Mouse (Mus musculus) forebrain, embryonic 16.5 days (tissue): ENCODE measurements at regions not wholly inside any gene's neighbourhood (a gene's known extent, or its start where the extent isn't known, plus 50 kb on each side); places are given as distances from the start of the nearest gene placed in this dataset.
A peak's percentile ranks its signal among the peaks of the same experiment; 100 is the strongest.

Source experiments
- ATAC-seq: fragments of 200-750 bp; cut with Nextera tagmentation; 2 replicates; pipeline ENCODE4 v1.8.0; 2017; ENCODE audit warnings: mild to moderate bottlenecking, moderate library complexity
- H3K27ac ChIP-seq: fragments of 300-500 bp; sonication (generic); 2 replicates; pipeline ENCODE4 v1.5.1; 2014; ENCODE audit warnings: low read length, control low read depth
- H3K27me3 ChIP-seq: fragments of 300-500 bp; sonication (generic); replicated peaks from 2 replicates; pipeline ENCODE4 v1.6.1; 2014; ENCODE audit warnings: low read length; ENCODE audit not compliant: control insufficient read depth, insufficient read depth
- H3K36me3 ChIP-seq: fragments of 300-500 bp; sonication (generic); 2 replicates; pipeline ENCODE4 v1.6.1; 2014; ENCODE audit not compliant: control insufficient read depth, insufficient read depth
- H3K4me1 ChIP-seq: fragments of 300-500 bp; sonication (generic); replicated peaks from 2 replicates; pipeline ENCODE4 v1.6.1; 2014; ENCODE audit warnings: low read length; ENCODE audit not compliant: control insufficient read depth, insufficient read depth
- H3K4me2 ChIP-seq: fragments of 300-500 bp; sonication (generic); 2 replicates; pipeline ENCODE4 v1.6.1; 2014; ENCODE audit warnings: mild to moderate bottlenecking, low read length, control low read depth
- H3K4me3 ChIP-seq: fragments of 300-500 bp; sonication (generic); replicated peaks from 2 replicates; pipeline ENCODE4 v1.5.1; 2014; ENCODE audit warnings: mild to moderate bottlenecking, low read length, control low read depth
- H3K9ac ChIP-seq: fragments of 300-500 bp; sonication (generic); replicated peaks from 2 replicates; pipeline ENCODE4 v1.6.1; 2014; ENCODE audit warnings: low read depth, low read length, control low read depth
- H3K9me3 ChIP-seq: fragments of 300-500 bp; sonication (generic); 2 replicates; pipeline ENCODE4 v1.6.1; 2016; ENCODE audit warnings: low read length; ENCODE audit not compliant: control insufficient read depth
- WGBS: fragments of 180-500 bp; shearing (Covaris S2); extraction: QIAGEN DNeasy Blood & Tissue Kit; methylation state at CpG from one replicate; pipeline ENCODE4 v1.1.7; 2014; 5-methylcytosine and 5-hydroxymethylcytosine counted together

- H3K4me3 ChIP-seq, result no peak overlapping the region
- H3K27ac ChIP-seq, result no peak overlapping the region
- WGBS, result 68% methylated on average over 7 of the region's 7 CpGs
- H3K9me3 ChIP-seq, result no peaks in the 10 kb centered on the region
- no peaks in the 10 kb centered on the region for H3K36me3 ChIP-seq
- H3K4me1 ChIP-seq, result peaks cover 11% of the 10 kb centered on the region; the same call in 1 of the 2 replicates
- no peak overlapping the region for H3K9ac ChIP-seq
- H3K27me3 ChIP-seq, result no peaks in the 10 kb centered on the region
- H3K4me2 ChIP-seq, result no peak overlapping the region
- ATAC-seq, result no peak
These were observed 54.8 kb downstream of the Gm19935 start for GRCm38 (mm10) chr8:90762390-90762789.

GRCm38 (mm10) chr8:90761947-90762346 lies 55.2 kb downstream of the Gm19935 start:
- ATAC-seq, result peak; percentile 33; the same call in 1 of the 2 replicates
- H3K9me3 ChIP-seq, result no peaks in the 10 kb centered on the region
- WGBS, result 24% methylated on average over 5 of the region's 5 CpGs
- H3K4me1 ChIP-seq, result peaks cover 11% of the 10 kb centered on the region; the same call in 1 of the 2 replicates
- no peak overlapping the region for H3K4me3 ChIP-seq
- no peak overlapping the region for H3K9ac ChIP-seq
- H3K4me2 ChIP-seq, result no peak overlapping the region
- no peaks in the 10 kb centered on the region for H3K36me3 ChIP-seq
- H3K27ac ChIP-seq, result no peak overlapping the region
- no peaks in the 10 kb centered on the region for H3K27me3 ChIP-seq

GRCm38 (mm10) chr8:90761446-90761845 lies 55.7 kb downstream of the Gm19935 start:
- H3K9ac ChIP-seq, result no peak overlapping the region
- peak; percentile 75 for ATAC-seq

GRCm38 (mm10) chr8:90759531-90759930 lies 57.7 kb downstream of the Gm19935 start:
- Histone ChIP-seq H3K4me2 (no peak overlapping the region), H3K27ac (no peak overlapping the region), H3K9me3 (no peaks in the 10 kb centered on the region), H3K27me3 (no peaks in the 10 kb centered on the region), H3K4me1 (peaks cover 11% of the 10 kb centered on the region; the same call in 1 of the 2 replicates), H3K36me3 (no peaks in the 10 kb centered on the region), H3K4me3 (no peak overlapping the region), H3K9ac (no peak overlapping the region)
- 26% methylated on average over 9 of the region's 9 CpGs for WGBS
- ATAC-seq, result 0 out of 2 replicates have a peak, but pooled peaks have one; percentile 36

More at GRCm38 (mm10) chr8:90761446-90761845, 55.7 kb downstream of the Gm19935 start:
- Histone ChIP-seq H3K4me3 (no peak overlapping the region), H3K27ac (no peak overlapping the region), H3K4me2 (no peak overlapping the region), H3K9me3 (no peaks in the 10 kb centered on the region), H3K4me1 (peaks cover 11% of the 10 kb centered on the region; the same call in 1 of the 2 replicates), H3K27me3 (no peaks in the 10 kb centered on the region), H3K36me3 (no peaks in the 10 kb centered on the region)
- WGBS, result 14% methylated on average over 4 of the region's 4 CpGs

GRCm38 (mm10) chr8:90755020-90755419 lies 62.2 kb downstream of the Gm19935 start:
- ATAC-seq, result no peak
- Histone ChIP-seq H3K4me3 (no peak overlapping the region), H3K4me2 (no peak overlapping the region), H3K27ac (no peak overlapping the region), H3K27me3 (no peaks in the 10 kb centered on the region), H3K4me1 (peaks cover 7% of the 10 kb centered on the region; the same call in 1 of the 2 replicates), H3K9ac (no peak overlapping the region), H3K36me3 (no peaks in the 10 kb centered on the region), H3K9me3 (no peaks in the 10 kb centered on the region)
- WGBS, result 83% methylated on average over 4 of the region's 4 CpGs

GRCm38 (mm10) chr8:90743546-90743945 lies 73.6 kb downstream of the Gm19935 start:
- H3K4me2 ChIP-seq, result no peak overlapping the region
- H3K36me3 ChIP-seq, result no peaks in the 10 kb centered on the region
- WGBS, result 93% methylated on average over 2 of the region's 2 CpGs
- no peak for ATAC-seq
- no peaks in the 10 kb centered on the region for H3K27me3 ChIP-seq
- H3K4me3 ChIP-seq, result no peak overlapping the region
- no peak overlapping the region for H3K9ac ChIP-seq
- no peak overlapping the region for H3K27ac ChIP-seq
- H3K9me3 ChIP-seq, result no peaks in the 10 kb centered on the region
- peaks cover 13% of the 10 kb centered on the region for H3K4me1 ChIP-seq

- H3K4me2 ChIP-seq, result peak overlapping the region; percentile 8; the same call in 1 of the 2 replicates
- H3K9me3 ChIP-seq, result no peaks in the 10 kb centered on the region
- no peaks in the 10 kb centered on the region for H3K27me3 ChIP-seq
- H3K27ac ChIP-seq, result peak overlapping the region; percentile 79
- no peaks in the 10 kb centered on the region for H3K36me3 ChIP-seq
- peaks cover 13% of the 10 kb centered on the region for H3K4me1 ChIP-seq
- 6% methylated on average over 9 of the region's 9 CpGs for WGBS
- ATAC-seq, result peak; percentile 70
- no peak overlapping the region for H3K4me3 ChIP-seq
- no peak overlapping the region for H3K9ac ChIP-seq
These were observed 76.0 kb downstream of the Gm19935 start for GRCm38 (mm10) chr8:90740963-90741733.

- no peaks in the 10 kb centered on the region for H3K27me3 ChIP-seq
- H3K9ac ChIP-seq, result no peak overlapping the region
- H3K27ac ChIP-seq, result peak overlapping the region; percentile 79
- peak; percentile 86 for ATAC-seq
- no peak overlapping the region for H3K4me3 ChIP-seq
- H3K36me3 ChIP-seq, result no peaks in the 10 kb centered on the region
- 11% methylated on average over 2 of the region's 2 CpGs for WGBS
- H3K9me3 ChIP-seq, result no peaks in the 10 kb centered on the region
- H3K4me2 ChIP-seq, result peak overlapping the region; percentile 8; the same call in 1 of the 2 replicates
- H3K4me1 ChIP-seq, result peaks cover 13% of the 10 kb centered on the region
These were observed 76.8 kb downstream of the Gm19935 start for GRCm38 (mm10) chr8:90740302-90740962.

- Histone ChIP-seq H3K27ac (no peak overlapping the region), H3K9me3 (no peaks in the 10 kb centered on the region), H3K4me1 (no peaks in the 10 kb centered on the region), H3K4me2 (no peak overlapping the region), H3K36me3 (no peaks in the 10 kb centered on the region), H3K27me3 (no peaks in the 10 kb centered on the region), H3K9ac (no peak overlapping the region), H3K4me3 (no peak overlapping the region)
- WGBS, result 13% methylated on average over 1 of the region's 1 CpGs
- ATAC-seq, result no peak
These were observed 89.2 kb downstream of the Gm19935 start for GRCm38 (mm10) chr8:90728011-90728410.
